Mouse (Mus musculus): ENCODE results near the gene Magea2.
"Not testable (repeated sequence)": the region's sequence is repeated elsewhere in the genome, so short reads cannot be mapped to it uniquely, and the experiment has no call there.

The Magea2 gene

DNA sequence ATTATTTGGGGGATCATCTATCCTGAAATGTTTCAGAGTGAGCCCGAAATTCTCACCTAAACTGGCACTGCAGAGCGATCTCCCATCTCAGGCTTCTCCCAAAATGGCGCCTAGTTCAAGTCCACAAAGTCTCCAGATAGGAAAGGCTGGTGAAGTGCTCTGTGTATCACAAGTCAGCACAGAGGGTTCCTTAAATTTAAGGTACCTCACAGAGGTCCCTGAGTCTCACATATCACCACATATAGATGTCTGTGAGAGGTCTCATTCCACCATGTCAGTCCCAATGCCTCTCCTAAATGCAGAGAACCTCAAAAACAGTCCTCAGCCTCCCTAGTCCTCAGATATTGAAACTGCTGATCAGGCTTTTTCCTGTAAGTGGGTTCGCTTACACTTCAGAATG, at the start of gene Magea2:
Gene Magea2, minus strand, starts transcription at position 101 of the 400 bp plus-strand sequence.
- not testable (repeated sequence) for DNase-seq (ENCODE audit: low read depth, low spot score)

DNA sequence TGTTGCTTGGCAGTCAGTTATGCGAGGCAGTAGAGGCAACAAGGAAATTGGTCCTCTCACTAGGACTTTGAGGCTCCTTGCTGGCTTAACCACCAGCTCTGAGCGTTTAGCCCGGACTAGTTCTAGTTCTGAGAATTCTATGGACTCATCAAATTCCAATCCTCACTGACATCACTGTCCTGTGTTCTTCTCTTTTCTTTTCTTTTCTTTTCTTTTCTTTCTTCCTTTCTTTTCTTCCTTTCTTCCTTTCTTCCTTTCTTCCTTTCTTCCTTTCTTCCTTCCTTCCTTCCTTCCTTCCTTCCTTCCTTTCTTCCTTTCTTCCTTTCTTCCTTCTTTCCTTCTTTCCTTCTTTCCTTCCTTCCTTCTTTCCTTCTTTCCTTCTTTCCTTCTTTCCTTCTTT, 34.8 kb upstream of the Magea2 start, which contains the start of gene Cldn34b2:
Gene Cldn34b2, minus strand, starts transcription at position 101 of the 400 bp plus-strand sequence.
- DNase-seq (ENCODE audit: low read depth, low spot score), result not testable (repeated sequence)

DNA sequence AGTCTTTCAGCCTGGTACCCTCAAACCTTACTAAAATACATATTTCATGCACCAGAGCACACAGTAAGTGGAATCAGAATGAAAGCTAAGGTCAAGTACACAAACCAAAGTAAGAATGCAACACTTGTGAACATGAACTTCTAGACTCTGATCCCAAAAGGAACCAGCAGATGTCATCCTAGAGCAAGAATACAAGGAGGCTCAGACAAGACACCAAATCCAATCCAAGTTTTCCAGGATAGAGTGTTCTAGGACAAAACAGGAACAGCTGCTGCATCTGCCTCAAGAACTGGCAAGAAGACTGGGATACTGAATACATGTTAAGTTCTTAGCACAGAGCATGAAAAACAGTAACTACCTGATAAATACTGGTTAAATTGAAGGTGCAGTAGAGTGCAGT, 4.6 kb upstream of the Magea2 start:
- DNase-seq (ENCODE audit: low read depth, low spot score), result no peak

DNA sequence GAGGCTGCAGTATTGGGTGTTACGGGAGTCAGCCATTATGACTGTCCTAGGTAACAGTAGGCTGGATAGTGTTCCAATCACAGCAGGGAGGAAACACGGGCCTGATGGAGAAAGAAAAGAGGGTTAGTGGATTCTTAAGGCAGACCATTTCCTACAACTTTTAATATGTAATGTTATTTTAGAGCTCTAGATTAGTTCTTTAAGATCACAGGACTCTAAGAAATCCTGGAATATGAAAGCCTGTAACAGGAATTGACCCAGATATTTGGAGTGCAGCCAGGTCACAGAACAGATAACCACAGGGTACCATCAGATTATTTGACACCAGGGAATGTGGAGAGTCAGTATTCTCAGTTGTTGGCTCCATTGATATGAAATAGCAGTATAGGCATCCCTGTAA, 3.8 kb downstream of the Magea2 start, which contains the start of gene Magea1:
Gene Magea1, minus strand, starts transcription at position 101 of the 400 bp plus-strand sequence.
- DNase-seq (ENCODE audit: low read depth, low spot score), result not testable (repeated sequence)

DNA sequence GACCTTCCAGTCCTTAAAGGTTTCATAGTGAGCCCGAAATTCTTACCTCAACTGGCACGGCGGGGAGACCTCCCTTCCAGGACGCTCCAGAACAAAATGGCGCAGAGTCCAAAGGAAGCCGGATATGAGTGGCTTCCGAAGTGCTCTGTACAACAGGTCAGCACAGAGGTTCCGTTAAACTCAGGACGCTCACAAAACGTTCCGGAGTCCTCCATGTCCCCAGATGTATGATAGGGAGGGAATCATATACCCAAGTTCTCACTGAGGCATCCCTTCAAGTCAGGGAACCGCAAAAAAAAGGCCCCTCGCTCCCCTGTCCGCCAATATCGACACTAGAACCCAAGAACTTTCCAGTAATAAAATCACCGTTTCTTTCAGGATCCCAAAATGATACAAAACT, 30.4 kb downstream of the Magea2 start, which contains the start of gene Magea5:
Gene Magea5, minus strand, starts transcription at position 101 of the 400 bp plus-strand sequence.
- not testable (repeated sequence) for DNase-seq (ENCODE audit: low read depth, low spot score)

DNA sequence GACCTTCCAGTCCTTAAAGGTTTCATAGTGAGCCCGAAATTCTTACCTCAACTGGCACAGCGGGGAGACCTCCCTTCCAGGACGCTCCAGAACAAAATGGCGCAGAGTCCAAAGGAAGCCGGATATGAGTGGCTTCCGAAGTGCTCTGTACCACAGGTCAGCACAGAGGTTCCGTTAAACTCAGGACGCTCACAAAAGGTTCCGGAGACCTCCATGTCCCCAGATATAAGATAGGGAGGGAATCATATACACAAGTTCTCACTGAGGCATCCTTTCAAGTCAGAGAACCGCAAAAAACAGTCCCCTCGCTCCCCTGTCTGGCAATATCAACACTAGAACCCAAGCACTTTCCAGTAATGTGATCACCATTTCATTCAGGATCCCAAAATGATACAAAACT, 97.7 kb downstream of the Magea2 start, which contains the start of gene Magea8:
Gene Magea8, minus strand, starts transcription at position 101 of the 400 bp plus-strand sequence.
- not testable (repeated sequence) for DNase-seq (ENCODE audit: low read depth, low spot score)

Data from CD4-positive helper T cell, adult 2 months (primary cell).